Comparison of ENCODE assay signal across 10 mouse cellular contexts in the genomic region with DNA sequence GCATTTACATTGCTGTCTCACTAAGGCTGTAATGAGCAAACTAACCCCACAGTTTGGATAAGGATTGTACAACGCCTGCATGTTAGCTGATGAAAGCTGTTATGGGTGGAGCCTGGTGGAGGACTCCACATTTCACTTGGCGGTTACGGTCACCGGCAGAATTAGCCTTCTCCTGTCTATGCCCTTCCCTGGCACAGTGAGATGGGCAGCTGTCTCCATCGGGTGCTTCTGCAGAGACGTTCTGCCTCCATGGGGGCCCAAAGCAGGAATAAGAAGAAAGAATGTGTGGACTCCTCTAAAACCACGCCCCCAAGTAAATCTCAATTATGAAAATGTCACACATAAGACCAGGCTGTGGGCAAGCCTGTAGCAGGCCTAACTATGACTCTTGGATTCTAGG. TPM values are rescaled to one million over a fixed set of nuclear protein-coding genes. Genes with fewer than 3 reads are reported as not detected.
"Had no signal": no experiment of that assay in that cellular context is flagged by ENCODE, and none has a peak within 500 bp of the region (broad histone marks: within the 10 kb centered on the region; RNA-seq: fewer than 3 reads in every experiment).

No protein-coding gene starts in this region.

- H3K9ac ChIP-seq: kidney, embryonic 15.5 days; limb, embryonic 15.5 days; lung, embryonic 15.5 days; midbrain, embryonic 13.5 days had no signal

- H3K4me3 ChIP-seq: kidney, embryonic 15.5 days; left cerebral cortex, adult 2 months; limb, embryonic 15.5 days; lung, embryonic 15.5 days; midbrain, embryonic 13.5 days had no signal

- H3K4me1 ChIP-seq: limb, embryonic 15.5 days; midbrain, embryonic 13.5 days had no signal

- H3K9me3 ChIP-seq: kidney, embryonic 15.5 days; limb, embryonic 15.5 days; lung, embryonic 15.5 days; midbrain, embryonic 13.5 days had no signal

- DNase-seq: kidney, adult 18-20 months; lung, postnatal 14 days; right cerebral cortex, postnatal 25 days; thymus, postnatal 36 days had no signal

- H3K27ac ChIP-seq: kidney, embryonic 15.5 days; left cerebral cortex, adult 2 months; limb, embryonic 15.5 days; lung, embryonic 15.5 days; macrophage; midbrain, embryonic 13.5 days had no signal

- ATAC-seq: midbrain, embryonic 13.5 days had no signal

- H3K36me3 ChIP-seq: kidney, embryonic 15.5 days; limb, embryonic 15.5 days; lung, embryonic 15.5 days; midbrain, embryonic 13.5 days had no signal

- H3K4me2 ChIP-seq: kidney, embryonic 15.5 days; limb, embryonic 15.5 days; lung, embryonic 15.5 days; midbrain, embryonic 13.5 days had no signal

RNA-seq across cellular contexts. Expression of a gene that starts 21.8 kb away (rescaled TPM):
- polyA plus RNA-seq: macrophage had no signal
